Mouse (Mus musculus) brain, embryonic 14.5 days (tissue): ENCODE measurements around the gene Hcls1. TPM values are rescaled to one million over a fixed set of nuclear protein-coding genes. Genes with fewer than 3 reads are reported as not detected.

ENCODE experiments used
- DNase-seq: peaks from one replicate; pipeline ENCODE4 v3.0.0-alpha.2; 2011; ENCODE audit warnings: low read depth
- CTCF ChIP-seq: fragments of 200-500 bp; IDR thresholded peaks from 2 replicates; pipeline ENCODE4 v1.5.1; 2012; ENCODE audit warnings: inconsistent platforms, mild to moderate bottlenecking, moderate library complexity, borderline replicate concordance; ENCODE audit not compliant: insufficient read depth, insufficient read length; ENCODE audit errors: extremely low read depth
- POLR2A ChIP-seq: fragments of 200-500 bp; IDR thresholded peaks from 2 replicates; pipeline ENCODE4 v1.6.1; 2012; ENCODE audit warnings: mild to moderate bottlenecking, inconsistent platforms, borderline replicate concordance; ENCODE audit not compliant: poor library complexity, insufficient read depth, insufficient read length, severe bottlenecking; ENCODE audit errors: extremely low read depth
- polyA plus RNA-seq: library from polyadenylated mRNA; depleted of rRNA; stranded (reverse); fragments of >200 nt; gene quantifications from 2 replicates; pipeline ENCODE4 v1.2.3, GENCODE M21; 2012; rRNA removed

The Hcls1 gene
- polyA plus RNA-seq, 1 experiment: 1.9 TPM

DNA sequence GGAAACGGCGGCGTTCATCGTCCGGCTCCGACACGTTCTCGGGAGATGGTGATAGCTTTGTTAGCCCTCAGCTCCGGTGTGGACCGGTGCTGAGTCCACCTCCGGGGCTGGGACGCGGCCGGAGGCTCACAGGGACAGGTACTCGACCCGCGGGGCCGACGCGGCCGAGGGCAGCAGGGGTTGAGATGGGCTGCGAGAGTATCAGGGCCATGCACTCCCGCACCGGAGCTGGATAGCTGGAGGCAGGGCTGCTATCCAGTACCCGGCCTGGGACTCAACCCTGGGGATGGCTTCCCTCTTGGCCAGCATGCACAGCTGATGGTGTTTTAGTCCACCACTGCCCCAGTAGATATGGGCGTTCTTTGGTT lies 77.1 kb downstream of the Hcls1 start:
- DNase-seq: no peak
- TF ChIP-seq CTCF (no peak), POLR2A (no peak)

- TF ChIP-seq CTCF: no peak
- no peak for TF ChIP-seq POLR2A
- no peak for DNase-seq
These were observed 77.6 kb downstream of the Hcls1 start for GRCm38 (mm10) chr16:37012336-37012735.

Other genes starting within 250 kb of the Hcls1 start
- gene Ildr1, start 241.0 kb upstream of the Hcls1 start, polyA plus RNA-seq: 0.05 and 0.14 TPM in 2 replicates
- gene Slc15a2, start 150.0 kb upstream of the Hcls1 start, polyA plus RNA-seq: 23.9 and 25.2 TPM in 2 replicates
- gene Iqcb1, start 106.6 kb upstream of the Hcls1 start, polyA plus RNA-seq: 22.6 and 26.6 TPM in 2 replicates
- gene Eaf2, start 60.0 kb upstream of the Hcls1 start, polyA plus RNA-seq: 0.66 and 0.67 TPM in 2 replicates
- 45.0 and 46.2 TPM in 2 replicates for gene Golgb1, start 59.8 kb upstream of the Hcls1 start, polyA plus RNA-seq
- 0.03 and 0.25 TPM in 2 replicates for gene Fbxo40, start 55.5 kb downstream of the Hcls1 start, polyA plus RNA-seq
- gene Polq, start 76.8 kb downstream of the Hcls1 start, polyA plus RNA-seq: 4.3 and 4.4 TPM in 2 replicates